Mouse (Mus musculus) stomach, embryonic 16.5 days (tissue): Measurements from ENCODE around the gene Smim24. TPM values are rescaled to one million over a fixed set of nuclear protein-coding genes. Genes with fewer than 3 reads are reported as not detected.

ENCODE experiments used
- ATAC-seq: fragments of 200-750 bp; cut with Nextera tagmentation; 2 replicates; pipeline ENCODE4 v1.8.0; 2017; ENCODE audit warnings: moderate number of reproducible peaks, moderate TSS enrichment; ENCODE audit not compliant: insufficient read depth, low FRiP score
- H3K27ac ChIP-seq: fragments of 300-500 bp; sonication (generic); 2 replicates; pipeline ENCODE4 v1.5.1; 2014; ENCODE audit warnings: low read length
- H3K27me3 ChIP-seq: fragments of 300-500 bp; sonication (generic); 2 replicates; pipeline ENCODE4 v1.6.1; 2014; ENCODE audit warnings: low read length, control low read depth, mixed read lengths; ENCODE audit not compliant: control insufficient read depth, insufficient read depth
- H3K36me3 ChIP-seq: fragments of 300-500 bp; sonication (generic); 2 replicates; pipeline ENCODE4 v1.6.1; 2014; ENCODE audit warnings: low read length; ENCODE audit not compliant: control insufficient read depth, insufficient read depth
- H3K4me1 ChIP-seq: fragments of 300-500 bp; sonication (generic); 2 replicates; pipeline ENCODE4 v1.6.1; 2014; ENCODE audit warnings: low read length, control low read depth, mixed read lengths; ENCODE audit not compliant: control insufficient read depth, insufficient read depth
- H3K4me2 ChIP-seq: fragments of 300-500 bp; sonication (generic); 2 replicates; pipeline ENCODE4 v1.6.1; 2014; ENCODE audit warnings: low read depth, low read length, mixed read lengths
- H3K4me3 ChIP-seq: fragments of 300-500 bp; sonication (generic); replicated peaks from 2 replicates; pipeline ENCODE4 v1.5.1; 2014; ENCODE audit warnings: mild to moderate bottlenecking, low read length
- H3K9ac ChIP-seq: fragments of 300-500 bp; sonication (generic); 2 replicates; pipeline ENCODE4 v1.6.1; 2014; ENCODE audit warnings: low read length
- H3K9me3 ChIP-seq: fragments of 300-500 bp; sonication (generic); replicated peaks from 2 replicates; pipeline ENCODE4 v1.6.1; 2016; ENCODE audit warnings: low read length, control low read depth; ENCODE audit not compliant: control insufficient read depth
- WGBS: fragments of 180-500 bp; shearing (Covaris S2); extraction: QIAGEN DNeasy Blood & Tissue Kit; methylation state at CpG from one replicate; pipeline ENCODE4 v1.1.7; 2014; 5-methylcytosine and 5-hydroxymethylcytosine counted together
- polyA plus RNA-seq: library from polyadenylated mRNA; unstranded; fragments of >200 nt; fragmentation: Nextera tagmentation; extraction: Ambion mirVana; gene quantifications from 2 replicates; pipeline ENCODE4 v1.2.1, GENCODE M21; 2015

Gene Smim24
- polyA plus RNA-seq, 1 experiment from 2014 or later: 61.8 TPM

- peak overlapping the region; percentile 91 for H3K27ac ChIP-seq
- H3K4me3 ChIP-seq: peak overlapping the region; percentile 76
- H3K4me2 ChIP-seq: peak overlapping the region; percentile 93
- no peaks in the 10 kb centered on the region for H3K9me3 ChIP-seq
- H3K9ac ChIP-seq: no peak overlapping the region
- no peaks in the 10 kb centered on the region for H3K27me3 ChIP-seq
- 17% methylated on average over 15 of the region's 15 CpGs for WGBS
- H3K36me3 ChIP-seq: no peaks in the 10 kb centered on the region
- peaks cover 31% of the 10 kb centered on the region for H3K4me1 ChIP-seq
- ATAC-seq: no peak
Observed at GRCm38 (mm10) chr10:81431526-81432168, 38.8 kb downstream of the Smim24 start.

GRCm38 (mm10) chr10:81432169-81432867, 39.5 kb downstream of the Smim24 start:
- Histone ChIP-seq H3K4me2 (peak overlapping the region; percentile 45), H3K4me1 (peaks cover 29% of the 10 kb centered on the region), H3K9me3 (no peaks in the 10 kb centered on the region), H3K4me3 (peak overlapping the region; percentile 18; the same call in 1 of the 2 replicates), H3K27me3 (no peaks in the 10 kb centered on the region), H3K36me3 (no peaks in the 10 kb centered on the region), H3K27ac (no peak overlapping the region), H3K9ac (no peak overlapping the region)
- WGBS: 61% methylated on average over 21 of the region's 21 CpGs
- ATAC-seq: no peak

GRCm38 (mm10) chr10:81432868-81433262, 40.0 kb downstream of the Smim24 start:
- Histone ChIP-seq H3K27ac (no peak overlapping the region), H3K9me3 (no peaks in the 10 kb centered on the region), H3K27me3 (no peaks in the 10 kb centered on the region), H3K4me2 (peak overlapping the region; percentile 58), H3K4me1 (peaks cover 27% of the 10 kb centered on the region), H3K4me3 (peak overlapping the region; percentile 33), H3K36me3 (no peaks in the 10 kb centered on the region), H3K9ac (peak overlapping the region; percentile 66)
- ATAC-seq: peak; percentile 85
- 4% methylated on average over 17 of the region's 17 CpGs for WGBS

GRCm38 (mm10) chr10:81433541-81434289, 40.9 kb downstream of the Smim24 start:
- Histone ChIP-seq H3K9me3 (no peaks in the 10 kb centered on the region), H3K9ac (peak overlapping the region; percentile 66; the same call in 1 of the 2 replicates), H3K4me2 (0 out of 2 replicates have a peak overlapping the region, but pooled peaks have one; percentile 58), H3K4me1 (peaks cover 24% of the 10 kb centered on the region), H3K27me3 (no peaks in the 10 kb centered on the region), H3K27ac (no peak overlapping the region), H3K36me3 (no peaks in the 10 kb centered on the region), H3K4me3 (no peak overlapping the region)
- 69% methylated on average over 26 of the region's 26 CpGs for WGBS
- ATAC-seq: no peak

GRCm38 (mm10) chr10:81434361-81435263, 41.8 kb downstream of the Smim24 start:
- no peaks in the 10 kb centered on the region for H3K27me3 ChIP-seq
- 45% methylated on average over 15 of the region's 15 CpGs for WGBS
- no peak overlapping the region for H3K4me3 ChIP-seq
- H3K4me1 ChIP-seq: peaks cover 19% of the 10 kb centered on the region
- H3K4me2 ChIP-seq: no peak overlapping the region
- H3K9ac ChIP-seq: peak overlapping the region; percentile 18; the same call in 1 of the 2 replicates
- H3K36me3 ChIP-seq: no peaks in the 10 kb centered on the region
- no peak overlapping the region; the same call in none of the 2 replicates for H3K27ac ChIP-seq
- ATAC-seq: no peak
- no peaks in the 10 kb centered on the region for H3K9me3 ChIP-seq

- H3K9ac ChIP-seq: peak overlapping the region; percentile 25; the same call in 1 of the 2 replicates
Observed at GRCm38 (mm10) chr10:81435436-81435835, 42.6 kb downstream of the Smim24 start.

GRCm38 (mm10) chr10:81441019-81441418, 48.2 kb downstream of the Smim24 start:
- no peaks in the 10 kb centered on the region for H3K27me3 ChIP-seq
- no peaks in the 10 kb centered on the region for H3K4me1 ChIP-seq
- H3K36me3 ChIP-seq: no peaks in the 10 kb centered on the region
- H3K4me2 ChIP-seq: no peak overlapping the region
- ATAC-seq: 0 out of 2 replicates have a peak, but pooled peaks have one; percentile 53
- no peak overlapping the region for H3K4me3 ChIP-seq
- no peaks in the 10 kb centered on the region for H3K9me3 ChIP-seq
- H3K27ac ChIP-seq: no peak overlapping the region
- no peak overlapping the region for H3K9ac ChIP-seq

More at GRCm38 (mm10) chr10:81435436-81435835, 42.6 kb downstream of the Smim24 start:
- Histone ChIP-seq H3K27ac (no peak overlapping the region; the same call in 1 of the 2 replicates), H3K9me3 (no peaks in the 10 kb centered on the region), H3K4me2 (no peak overlapping the region), H3K4me1 (peaks cover 18% of the 10 kb centered on the region), H3K4me3 (no peak overlapping the region), H3K27me3 (no peaks in the 10 kb centered on the region), H3K36me3 (no peaks in the 10 kb centered on the region)
- no peak for ATAC-seq
- 54% methylated on average over 3 of the region's 3 CpGs for WGBS
